Comparison of ENCODE assay signal across 8 mouse cellular contexts in genomic region chr7:142278183-142278582, GRCm38 (mm10). TPM values are rescaled to one million over a fixed set of nuclear protein-coding genes. Genes with fewer than 3 reads are reported as not detected.
A peak's percentile ranks its signal among the peaks of the same experiment; 100 is the strongest.
DNase-seq lines count a peak whose midpoint lies in the region; ATAC-seq and TF ChIP-seq lines count a peak whose summit lies in the region.
"Not testable (repeated sequence)": the region's sequence is repeated elsewhere in the genome, so short reads cannot be mapped to it uniquely, and the experiment has no call there.

No protein-coding gene starts in this region.

- not testable (repeated sequence) for H3K27ac ChIP-seq in layer of hippocampus, adult 2 months

- TF ChIP-seq CTCF in layer of hippocampus, adult 2 months (conservative IDR thresholded peaks at IDR 0.05), result peak; percentile 73

- DNase-seq in ES-CJ7 (ENCODE audit: low read depth, low spot score), result peak; percentile 26
- peak; percentile 23 for DNase-seq in c-Kit-positive CD71-positive TER-119-positive erythroid progenitor cells, embryonic 14.5 days (ENCODE audit: low spot score)
- peak; percentile 7 for DNase-seq in fibroblast of lung, adult 2 months (ENCODE audit: low read depth)
- peak; percentile 30 to 74 for DNase-seq in layer of hippocampus, adult 2 months (ENCODE audit: low spot score in 2 of 2)
- peak; percentile 74 for DNase-seq in lung, postnatal 14 days
- peak; percentile 86 for DNase-seq in retina, embryonic 14.5 days (ENCODE audit: low spot score)
- DNase-seq in thymus, postnatal 36 days, result peak; percentile 45 to 51

- ATAC-seq in hematopoietic stem cell, adult 5-6 weeks (replicated peaks in 1 of 2; ENCODE audit: insufficient read depth in 1 of 2, low FRiP score in 2 of 2, low TSS enrichment in 1 of 2, low read depth in 1 of 2, poor library complexity in 2 of 2, severe bottlenecking in 2 of 2), result peak; percentile 66 to 85

- H3K4me3 ChIP-seq in layer of hippocampus, adult 2 months, result not testable (repeated sequence)

RNA-seq across cellular contexts. Expression of gene Gm4559, which starts 4.0 kb away (rescaled TPM):
- not detected in 2 replicates for total RNA-seq in hematopoietic stem cell, adult 5-6 weeks (2017)
- total RNA-seq in layer of hippocampus, adult 2 months (2021), result not detected

RNA-seq across cellular contexts. Expression of gene Krtap5-1, which starts 18.7 kb away (rescaled TPM):
- total RNA-seq in hematopoietic stem cell, adult 5-6 weeks (2017), result not detected in 2 replicates
- not detected for total RNA-seq in layer of hippocampus, adult 2 months (2021)

RNA-seq across cellular contexts. Expression of gene Gm2431, which starts 20.0 kb away (rescaled TPM):
- not detected in 2 replicates for total RNA-seq in hematopoietic stem cell, adult 5-6 weeks (2017)
- not detected for total RNA-seq in layer of hippocampus, adult 2 months (2021)

RNA-seq across cellular contexts. Expression of gene Krtap5-4, which starts 25.2 kb away (rescaled TPM):
- not detected in 2 replicates for total RNA-seq in hematopoietic stem cell, adult 5-6 weeks (2017)
- not detected for total RNA-seq in layer of hippocampus, adult 2 months (2021)

RNA-seq across cellular contexts. Expression of gene Gm40460, which starts 37.3 kb away (rescaled TPM):
- total RNA-seq in hematopoietic stem cell, adult 5-6 weeks (2017), result not detected in 2 replicates
- total RNA-seq in layer of hippocampus, adult 2 months (2021), result not detected

Comparison
In these comparisons a context has a peak if more than half of its experiments do, and no peak if none do; other contexts are left out.
1. DNase-seq: peak in every context shown above with its lines; median percentile 86 in retina, embryonic 14.5 days; 74 in lung, postnatal 14 days; 52 in layer of hippocampus, adult 2 months; 48 in thymus, postnatal 36 days; 26 in ES-CJ7; 23 in c-Kit-positive CD71-positive TER-119-positive erythroid progenitor cells, embryonic 14.5 days; 7 in fibroblast of lung, adult 2 months.